Mouse (Mus musculus) limb, embryonic 10.5 days (tissue): ENCODE data around the gene Thap3. TPM values are rescaled to one million over a fixed set of nuclear protein-coding genes. Genes with fewer than 3 reads are reported as not detected.
"Not testable (repeated sequence)": the region's sequence is repeated elsewhere in the genome, so short reads cannot be mapped to it uniquely, and the experiment has no call there.

Experiments used
- DNase-seq: peaks from one replicate; pipeline ENCODE4 v3.0.0-alpha.2; 2017; ENCODE audit warnings: low spot score
- H3K27ac ChIP-seq: fragments of 300-500 bp; sonication (generic); 2 replicates; pipeline ENCODE4 v1.5.1; 2016; ENCODE audit warnings: mild to moderate bottlenecking
- H3K27me3 ChIP-seq: fragments of 300-500 bp; sonication (generic); 2 replicates; pipeline ENCODE4 v1.6.1; 2016; ENCODE audit warnings: low read depth, mild to moderate bottlenecking; ENCODE audit not compliant: poor library complexity, severe bottlenecking
- H3K36me3 ChIP-seq: fragments of 300-500 bp; sonication (generic); 2 replicates; pipeline ENCODE4 v1.6.1; 2016; ENCODE audit warnings: mild to moderate bottlenecking, moderate library complexity
- H3K4me1 ChIP-seq: fragments of 300-500 bp; sonication (generic); 2 replicates; pipeline ENCODE4 v1.6.1; 2016
- H3K4me3 ChIP-seq: fragments of 300-500 bp; sonication (generic); 2 replicates; pipeline ENCODE4 v1.5.1; 2016; ENCODE audit warnings: mild to moderate bottlenecking, moderate library complexity
- H3K9me3 ChIP-seq: fragments of 300-500 bp; sonication (generic); replicated peaks from 2 replicates; pipeline ENCODE4 v1.6.1; 2016; ENCODE audit warnings: mild to moderate bottlenecking
- WGBS: fragments of 180-500 bp; shearing (Covaris S2); methylation state at CpG from one replicate; pipeline ENCODE4 v1.1.7; 2016; 5-methylcytosine and 5-hydroxymethylcytosine counted together
- polyA plus RNA-seq: library from polyadenylated mRNA; unstranded; fragments of >200 nt; fragmentation: Nextera tagmentation; extraction: Ambion mirVana; gene quantifications from 2 replicates; pipeline ENCODE4 v1.2.1, GENCODE M21; 2016

Thap3 gene
- polyA plus RNA-seq, result 36.0 and 43.1 TPM in 2 replicates

DNA sequence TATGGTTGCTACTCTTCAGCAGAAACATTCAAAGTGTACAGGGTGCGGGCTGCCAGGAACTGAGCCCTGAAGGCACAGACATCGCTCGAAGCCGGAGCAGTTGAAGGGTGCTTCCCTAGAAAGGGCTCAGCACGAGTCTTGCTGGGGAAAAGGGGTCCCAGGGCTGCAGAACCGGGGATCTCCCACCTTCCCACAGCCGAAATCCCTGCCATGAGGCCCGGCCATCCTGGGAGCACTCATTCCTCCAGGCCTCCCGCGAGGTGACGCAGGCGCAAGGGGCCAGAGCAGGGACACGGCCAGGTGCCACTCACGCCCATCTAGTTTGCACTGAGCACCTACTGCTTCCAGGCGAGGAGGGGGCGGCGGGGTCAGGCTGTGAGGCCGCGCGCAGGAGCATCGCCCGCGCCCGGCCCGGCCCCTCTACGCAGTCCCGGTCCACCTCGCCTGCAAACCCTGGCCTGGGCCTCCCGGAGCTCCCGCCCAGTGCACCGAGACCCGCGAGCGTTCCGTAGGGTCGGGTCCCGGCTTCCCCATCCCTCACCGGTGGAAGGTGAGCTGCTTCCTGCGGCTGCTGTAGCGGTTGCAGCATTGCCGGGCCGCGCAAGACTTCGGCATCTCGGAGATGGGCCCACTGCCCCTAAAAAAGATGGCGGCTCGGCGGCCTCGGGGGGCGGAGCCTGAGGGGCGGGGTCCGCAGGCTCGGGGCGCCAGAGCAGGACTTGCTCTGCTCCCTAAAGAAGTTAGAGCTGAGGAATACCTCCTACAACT is at the start of gene Thap3:
Gene Thap3, minus strand, starts transcription at position 656 of the 768 bp plus-strand sequence.
- Histone ChIP-seq H3K36me3 (peaks cover 72% of the 10 kb centered on the region), H3K4me1 (peaks cover 52% of the 10 kb centered on the region), H3K27ac (peak within 1 kb of the TSS; percentile 95), H3K9me3 (no peaks in the 10 kb centered on the region), H3K4me3 (peak within 1 kb of the TSS; percentile 89), H3K27me3 (no peaks in the 10 kb centered on the region)
- 1% methylated on average over 54 of the region's 54 CpGs for WGBS
- peak; percentile 85 for DNase-seq

DNA sequence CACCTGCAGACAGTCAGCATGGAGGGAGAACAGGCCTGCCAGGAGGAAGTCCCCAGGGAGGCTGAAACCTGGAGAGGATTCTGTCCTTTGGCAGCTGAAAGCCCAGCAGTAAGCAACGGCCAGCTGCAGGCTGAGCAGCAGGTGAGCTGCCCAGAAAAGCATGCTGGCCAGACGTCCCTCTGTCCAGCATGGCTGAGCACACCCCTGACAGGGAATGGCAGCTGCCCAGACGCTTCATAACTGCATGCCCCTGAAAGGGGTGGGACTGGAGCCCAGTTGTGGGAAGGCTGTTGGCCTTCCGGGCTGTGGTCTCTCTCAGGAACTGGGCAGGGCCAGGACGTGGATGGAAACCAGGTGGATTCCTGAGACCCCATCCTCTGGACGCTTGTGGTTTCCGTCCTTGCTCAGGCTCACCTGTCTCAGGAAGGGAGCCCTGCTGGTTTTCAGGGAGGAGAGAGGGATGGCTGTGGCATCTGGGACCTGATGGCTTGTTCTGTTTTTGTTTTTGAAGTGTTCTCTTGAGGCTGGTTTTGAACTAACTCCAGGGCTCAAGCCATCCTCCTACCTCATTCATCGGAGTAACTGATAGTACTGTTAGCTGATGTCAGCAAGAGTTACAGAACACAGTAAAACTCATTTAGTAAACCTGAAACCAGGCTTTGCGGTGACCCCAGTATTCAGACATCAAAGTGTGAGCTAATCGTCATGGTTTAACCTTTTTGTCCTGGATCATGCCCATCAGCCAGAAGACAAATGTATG is 49.6 kb upstream of the Thap3 start, which contains the start of gene Tas1r1:
Gene Tas1r1, minus strand, starts transcription at position 344 of the 760 bp plus-strand sequence.
- WGBS, result 52% methylated on average over 10 of the region's 10 CpGs
- no peaks in the 10 kb centered on the region for H3K9me3 ChIP-seq
- peak within 1 kb of the TSS; percentile 83 for H3K27ac ChIP-seq
- no peak for DNase-seq
- no peaks in the 10 kb centered on the region for H3K27me3 ChIP-seq
- H3K4me3 ChIP-seq, result peak within 1 kb of the TSS; percentile 84
- H3K4me1 ChIP-seq, result peaks cover 23% of the 10 kb centered on the region
- peaks cover 26% of the 10 kb centered on the region for H3K36me3 ChIP-seq

DNA sequence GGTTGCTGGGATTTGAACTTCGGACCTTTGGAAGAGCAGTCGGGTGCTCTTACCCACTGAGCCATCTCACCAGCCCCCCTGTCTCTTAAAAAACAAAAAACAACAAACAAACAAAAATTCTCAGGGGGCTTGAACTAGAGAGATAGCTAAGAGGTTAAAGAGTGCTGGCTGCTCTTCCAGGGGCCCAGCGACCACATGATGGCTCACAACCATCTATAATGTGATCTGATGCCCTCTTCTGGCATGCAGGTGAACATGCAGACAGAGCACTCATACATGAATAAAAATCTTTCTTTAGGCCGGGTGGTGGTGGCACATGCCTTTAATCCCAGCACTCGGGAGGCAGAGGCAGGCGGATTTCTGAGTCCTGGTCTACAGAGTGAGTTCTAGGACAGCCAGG is 47.7 kb upstream of the Thap3 start:
- not testable (repeated sequence) for H3K4me3 ChIP-seq, H3K36me3 ChIP-seq, H3K27ac ChIP-seq, H3K9me3 ChIP-seq, DNase-seq
- Histone ChIP-seq H3K27me3 (peaks cover 12% of the 10 kb centered on the region), H3K4me1 (peaks cover 29% of the 10 kb centered on the region)
- 91% methylated on average over 6 of the region's 6 CpGs for WGBS

- Histone ChIP-seq H3K36me3 (no peaks in the 10 kb centered on the region), H3K4me3 (no peak overlapping the region)
Observed at GRCm38 (mm10) chr4:152032922-152033321, 44.1 kb upstream of the Thap3 start.

DNA sequence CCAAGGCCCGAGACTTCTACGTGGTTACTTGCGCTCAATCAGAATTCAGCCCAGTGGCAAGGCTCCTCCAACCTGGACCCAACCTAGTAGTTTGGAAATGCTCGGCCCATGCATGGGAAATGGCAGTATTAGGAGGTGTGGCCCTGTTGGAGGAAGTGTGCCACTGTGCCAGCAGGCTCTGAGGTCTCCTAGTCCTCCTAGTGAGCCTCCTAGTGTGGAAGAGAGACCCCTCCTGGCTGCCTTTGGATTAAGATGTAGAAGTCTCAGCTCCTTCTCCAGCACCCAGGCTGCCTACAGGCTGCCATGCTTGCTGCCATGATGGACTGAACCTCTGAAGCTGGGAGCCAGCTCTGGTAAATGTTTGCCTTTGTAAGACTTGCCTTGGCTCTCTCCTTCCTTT is 41.2 kb upstream of the Thap3 start:
- DNase-seq, result no peak
- H3K9me3 ChIP-seq, result no peaks in the 10 kb centered on the region
- 84% methylated on average over 4 of the region's 4 CpGs for WGBS
- H3K36me3 ChIP-seq, result peaks cover 15% of the 10 kb centered on the region
- peaks cover 12% of the 10 kb centered on the region for H3K27me3 ChIP-seq
- H3K4me1 ChIP-seq, result peaks cover 49% of the 10 kb centered on the region
- H3K27ac ChIP-seq, result no peak overlapping the region
- H3K4me3 ChIP-seq, result no peak overlapping the region

More at GRCm38 (mm10) chr4:152032922-152033321, 44.1 kb upstream of the Thap3 start:
- WGBS, result 87% methylated on average over 13 of the region's 13 CpGs
- DNase-seq, result no peak
- Histone ChIP-seq H3K27me3 (peaks cover 12% of the 10 kb centered on the region), H3K9me3 (no peaks in the 10 kb centered on the region), H3K4me1 (peaks cover 23% of the 10 kb centered on the region), H3K27ac (no peak overlapping the region)

DNA sequence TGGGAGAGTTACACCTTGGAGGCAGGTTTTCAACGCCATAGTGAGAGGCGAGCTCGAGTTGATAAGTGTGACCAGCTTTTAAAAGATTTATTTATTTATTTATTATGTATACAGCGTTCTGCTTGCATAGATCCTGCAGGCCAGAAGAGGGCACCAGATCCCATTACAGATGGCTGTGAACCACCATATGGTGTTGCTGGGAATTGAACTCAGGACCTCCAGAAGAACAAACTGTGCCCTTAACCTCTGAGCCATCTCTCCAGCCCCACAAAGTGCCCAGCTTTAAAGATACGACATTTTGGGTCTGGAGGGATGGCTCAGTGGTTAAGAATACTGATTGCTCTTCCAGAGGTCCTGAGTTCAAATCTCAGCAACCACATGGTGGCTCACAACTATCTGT is 40.3 kb upstream of the Thap3 start:
- Histone ChIP-seq H3K36me3 (peaks cover 24% of the 10 kb centered on the region), H3K4me3 (no peak overlapping the region; the same call in 1 of the 2 replicates), H3K27me3 (peaks cover 12% of the 10 kb centered on the region), H3K27ac (no peak overlapping the region), H3K4me1 (peaks cover 58% of the 10 kb centered on the region), H3K9me3 (no peaks in the 10 kb centered on the region)
- no peak for DNase-seq
- WGBS, result 58% methylated on average over 5 of the region's 5 CpGs

GRCm38 (mm10) chr4:152028456-152028855 is 39.7 kb upstream of the Thap3 start:
- no peak for DNase-seq
- 61% methylated on average over 15 of the region's 15 CpGs for whole genome bisulfite sequencing
- Histone ChIP-seq H3K4me3 (peak overlapping the region; percentile 94), H3K27me3 (peaks cover 12% of the 10 kb centered on the region), H3K9me3 (no peaks in the 10 kb centered on the region), H3K27ac (no peak overlapping the region), H3K4me1 (peaks cover 59% of the 10 kb centered on the region), H3K36me3 (peaks cover 30% of the 10 kb centered on the region)

- 0% methylated on average over 35 of the region's 35 CpGs for WGBS
- Histone ChIP-seq H3K27ac (peak within 1 kb of the TSS; percentile 92), H3K9me3 (no peaks in the 10 kb centered on the region), H3K36me3 (peaks cover 39% of the 10 kb centered on the region), H3K4me1 (peaks cover 58% of the 10 kb centered on the region), H3K27me3 (peaks cover 11% of the 10 kb centered on the region), H3K4me3 (peak within 1 kb of the TSS; percentile 94)
- DNase-seq, result peak; percentile 93
Observed at GRCm38 (mm10) chr4:152027524-152027923, 38.7 kb upstream of the Thap3 start, which contains the start of gene Zbtb48. Zbtb48 (minus strand) TSS chr4:152027671.

DNA sequence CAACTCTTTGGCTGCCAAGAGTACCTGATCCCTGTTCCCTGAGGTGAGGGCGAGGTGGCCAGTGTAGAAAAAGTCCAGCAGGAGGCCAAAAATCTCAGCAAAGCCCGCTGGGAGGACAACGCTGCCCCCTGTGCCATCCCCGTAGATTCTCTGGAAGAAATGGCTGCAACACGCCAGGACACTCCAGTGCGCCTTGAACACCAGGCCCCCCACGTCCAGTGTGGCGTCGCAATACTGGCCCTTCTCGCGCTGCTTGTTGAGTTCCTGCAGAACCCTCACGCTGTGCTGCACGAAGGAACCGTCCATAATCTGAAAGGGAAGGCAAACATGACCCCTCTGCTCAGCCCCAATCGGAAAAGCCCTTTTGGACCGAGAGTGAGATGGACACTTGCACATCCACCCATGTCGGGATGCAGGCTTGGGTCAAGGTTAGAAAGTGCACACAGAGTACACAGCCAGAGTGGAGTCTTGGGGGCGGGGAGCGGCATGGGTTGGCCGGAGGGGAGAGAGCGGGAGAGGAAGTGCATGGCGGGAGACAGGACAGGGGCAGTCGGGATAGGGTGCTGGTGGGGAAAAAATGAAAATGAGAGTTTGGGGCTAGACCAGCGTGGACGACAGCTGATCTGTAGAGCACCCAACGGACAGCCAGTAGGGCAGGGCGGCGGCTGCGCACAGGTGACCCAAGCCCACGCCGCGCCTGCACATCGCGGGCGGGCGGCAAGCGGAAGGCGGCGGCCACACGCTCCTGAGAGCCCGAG is 38.1 kb upstream of the Thap3 start:
- Histone ChIP-seq H3K27ac (peak overlapping the region; percentile 92), H3K27me3 (peaks cover 5% of the 10 kb centered on the region; the same call in 1 of the 2 replicates), H3K4me1 (peaks cover 53% of the 10 kb centered on the region), H3K9me3 (no peaks in the 10 kb centered on the region), H3K4me3 (peak overlapping the region; percentile 94), H3K36me3 (peaks cover 45% of the 10 kb centered on the region)
- WGBS, result 4% methylated on average over 41 of the region's 41 CpGs
- DNase-seq, result no peak

DNA sequence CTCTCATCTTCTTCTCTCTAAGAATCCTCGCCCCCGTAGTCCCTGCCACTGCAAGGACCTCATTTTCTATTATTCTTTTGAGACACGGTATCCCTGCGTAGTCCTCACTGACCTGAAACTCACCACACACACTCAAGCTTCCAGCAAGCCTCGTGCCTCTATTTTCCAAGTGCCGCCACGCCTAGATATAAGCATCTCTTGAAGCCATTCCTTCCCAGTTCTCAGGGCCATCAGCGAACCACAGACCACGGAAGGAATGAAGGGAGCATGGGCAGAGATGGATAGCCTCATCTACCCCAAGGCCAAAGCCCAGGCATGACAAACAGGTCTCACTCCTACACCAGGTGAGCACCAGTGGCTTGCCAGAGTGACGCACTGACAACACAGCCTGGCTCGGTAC is 35.7 kb upstream of the Thap3 start:
- Histone ChIP-seq H3K36me3 (peaks cover 69% of the 10 kb centered on the region), H3K4me1 (peaks cover 46% of the 10 kb centered on the region), H3K27me3 (no peaks in the 10 kb centered on the region), H3K27ac (no peak overlapping the region), H3K4me3 (0 out of 2 replicates have a peak overlapping the region, but pooled peaks have one; percentile 6), H3K9me3 (no peaks in the 10 kb centered on the region)
- WGBS, result 93% methylated on average over 11 of the region's 11 CpGs
- no peak for DNase-seq

- no peak for DNase-seq
- Histone ChIP-seq H3K4me3 (no peak overlapping the region), H3K9me3 (no peaks in the 10 kb centered on the region), H3K4me1 (peaks cover 33% of the 10 kb centered on the region), H3K36me3 (peaks cover 89% of the 10 kb centered on the region), H3K27me3 (no peaks in the 10 kb centered on the region), H3K27ac (no peak overlapping the region)
- 91% methylated on average over 8 of the region's 8 CpGs for WGBS
Observed at GRCm38 (mm10) chr4:152022506-152022905, 33.7 kb upstream of the Thap3 start.

- H3K27ac ChIP-seq, result no peak overlapping the region
- no peak overlapping the region for H3K4me3 ChIP-seq
- H3K36me3 ChIP-seq, result peaks cover 98% of the 10 kb centered on the region
- WGBS, result 79% methylated on average over 12 of the region's 12 CpGs
- H3K9me3 ChIP-seq, result no peaks in the 10 kb centered on the region
- H3K27me3 ChIP-seq, result no peaks in the 10 kb centered on the region
- DNase-seq, result no peak
- H3K4me1 ChIP-seq, result peaks cover 26% of the 10 kb centered on the region
Observed at GRCm38 (mm10) chr4:152021568-152022097, 32.8 kb upstream of the Thap3 start.
